Mouse (Mus musculus) stomach, postnatal 0 days (tissue): ENCODE measurements at regions not wholly inside any gene's neighbourhood (a gene's known extent, or its start where the extent isn't known, plus 50 kb on each side); places are given as distances from the start of the nearest gene placed in this dataset.

Experiments
- CTCF ChIP-seq: IDR thresholded peaks from 2 replicates; pipeline ENCODE4 v1.5.1; 2016; ENCODE audit warnings: antibody characterized with exemption, low read depth, mild to moderate bottlenecking, moderate library complexity
- EP300 ChIP-seq: optimal IDR thresholded peaks from 2 replicates; pipeline ENCODE3; 2016; ENCODE audit warnings: antibody characterized with exemption

DNA sequence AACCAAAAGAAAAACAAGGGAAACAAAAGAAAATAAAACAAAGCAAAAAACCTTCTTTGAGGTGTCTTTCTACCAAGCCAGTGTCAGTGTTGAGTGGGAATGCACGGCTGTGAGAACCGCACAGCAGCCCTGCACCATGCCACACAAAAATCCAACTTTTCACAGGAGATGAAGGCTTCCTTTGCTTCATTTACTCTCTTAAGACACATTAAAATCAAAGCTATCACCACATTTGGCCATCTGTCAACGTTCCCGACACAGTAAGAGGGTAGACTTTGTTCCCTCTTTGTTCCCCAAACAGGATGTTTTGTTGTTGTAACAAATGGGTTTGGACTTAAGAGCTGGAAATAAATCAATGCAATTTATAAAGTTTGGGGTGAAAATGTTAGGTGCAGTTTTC, 991.6 kb downstream of the Car8 start:
- no peak for TF ChIP-seq CTCF
- TF ChIP-seq EP300, result no peak
